Mouse (Mus musculus) thymus, postnatal 25 days (tissue): Measurements from ENCODE around the gene Aip.

Experiments used
- DNase-seq: peaks from one replicate; pipeline ENCODE4 v3.0.0; 2022

The Aip gene

GRCm38 (mm10) chr19:4108535-4108934 lies 17.1 kb downstream of the Aip start:
- DNase-seq, result no peak

- DNase-seq, result no peak
These were observed 19.0 kb downstream of the Aip start for GRCm38 (mm10) chr19:4106654-4107053.

- no peak for DNase-seq
These were observed 20.9 kb downstream of the Aip start for GRCm38 (mm10) chr19:4104675-4105194.

- peak; percentile 41 for DNase-seq
These were observed 21.9 kb downstream of the Aip start for GRCm38 (mm10) chr19:4103792-4104191.

GRCm38 (mm10) chr19:4103294-4103693 lies 22.4 kb downstream of the Aip start:
- no peak for DNase-seq

- DNase-seq, result no peak
These were observed 23.0 kb downstream of the Aip start for GRCm38 (mm10) chr19:4102626-4103025.

- DNase-seq, result no peak
These were observed 23.6 kb downstream of the Aip start for GRCm38 (mm10) chr19:4102049-4102448.

- no peak for DNase-seq
These were observed 24.2 kb downstream of the Aip start for GRCm38 (mm10) chr19:4101466-4101865.

GRCm38 (mm10) chr19:4100718-4101261 lies 24.9 kb downstream of the Aip start:
- DNase-seq, result peak; percentile 70

GRCm38 (mm10) chr19:4099837-4100717 lies 25.6 kb downstream of the Aip start, which contains the start of gene Pitpnm1:
Gene Pitpnm1, plus strand, starts transcription at chr19:4099998.
- peak; percentile 85 for DNase-seq

GRCm38 (mm10) chr19:4099056-4099455 lies 26.6 kb downstream of the Aip start:
- peak; percentile 95 for DNase-seq

- DNase-seq, result no peak
These were observed 27.2 kb downstream of the Aip start for GRCm38 (mm10) chr19:4098426-4098825.

GRCm38 (mm10) chr19:4097441-4097825 lies 28.2 kb downstream of the Aip start:
- no peak for DNase-seq

GRCm38 (mm10) chr19:4096642-4097440 lies 28.8 kb downstream of the Aip start, which contains the start of gene Cdk2ap2:
Gene Cdk2ap2, plus strand, starts transcription at chr19:4097182.
- DNase-seq, result peak; percentile 99

- no peak for DNase-seq
These were observed 29.9 kb downstream of the Aip start for GRCm38 (mm10) chr19:4095802-4096201.

GRCm38 (mm10) chr19:4094774-4095303 lies 30.8 kb downstream of the Aip start:
- no peak for DNase-seq

- DNase-seq, result no peak
These were observed 31.3 kb downstream of the Aip start for GRCm38 (mm10) chr19:4094348-4094747.

GRCm38 (mm10) chr19:4093772-4094171 lies 31.9 kb downstream of the Aip start:
- DNase-seq, result no peak

- DNase-seq, result no peak
These were observed 32.9 kb downstream of the Aip start for GRCm38 (mm10) chr19:4092750-4093149.

- no peak for DNase-seq
These were observed 34.3 kb downstream of the Aip start for GRCm38 (mm10) chr19:4091383-4091782.

GRCm38 (mm10) chr19:4090446-4090845 lies 35.2 kb downstream of the Aip start:
- no peak for DNase-seq

GRCm38 (mm10) chr19:4089128-4089527 lies 36.5 kb downstream of the Aip start:
- DNase-seq, result no peak

GRCm38 (mm10) chr19:4088146-4088545 lies 37.5 kb downstream of the Aip start:
- no peak for DNase-seq
